Mouse (Mus musculus) urinary bladder, postnatal 4 days (tissue): ENCODE results near the gene Pilra.
"Not testable (repeated sequence)": the region's sequence is repeated elsewhere in the genome, so short reads cannot be mapped to it uniquely, and the experiment has no call there.

ENCODE experiments used
- DNase-seq, 2 experiments: peaks; one replicate each; pipeline ENCODE4 v3.0.0; 2021 to 2022; ENCODE audit warnings: low spot score in 2 of 2

Gene Pilra

GRCm38 (mm10) chr5:137835966-137836520 is at the start of gene Pilra:
Gene Pilra, minus strand, starts transcription at chr5:137836281.
- DNase-seq = not testable (repeated sequence)

- DNase-seq = no peak
Measured at GRCm38 (mm10) chr5:137883345-137883744, 47.3 kb upstream of the Pilra start.

- no peak for DNase-seq
Measured at GRCm38 (mm10) chr5:137882922-137883321, 46.8 kb upstream of the Pilra start.

GRCm38 (mm10) chr5:137877860-137878259 is 41.8 kb upstream of the Pilra start:
- no peak for DNase-seq

- DNase-seq = no peak
Measured at GRCm38 (mm10) chr5:137875054-137875453, 39.0 kb upstream of the Pilra start.

- not testable (repeated sequence) for DNase-seq
Measured at GRCm38 (mm10) chr5:137872381-137872702, 36.3 kb upstream of the Pilra start.

GRCm38 (mm10) chr5:137871644-137872380 is 35.7 kb upstream of the Pilra start, which contains the start of gene Pilrb2:
Gene Pilrb2, minus strand, starts transcription at chr5:137871815.
- not testable (repeated sequence) for DNase-seq

- DNase-seq = not testable (repeated sequence)
Measured at GRCm38 (mm10) chr5:137868600-137868999, 32.5 kb upstream of the Pilra start.

GRCm38 (mm10) chr5:137864008-137864407 is 27.9 kb upstream of the Pilra start:
- not testable (repeated sequence) for DNase-seq

- not testable (repeated sequence) for DNase-seq
Measured at GRCm38 (mm10) chr5:137857960-137858710, 22.1 kb upstream of the Pilra start, which contains the start of gene Pilrb1. Gene Pilrb1, minus strand, starts transcription at chr5:137858106.

- not testable (repeated sequence) for DNase-seq
Measured at GRCm38 (mm10) chr5:137856870-137857269, 20.8 kb upstream of the Pilra start.

- peak in 1 of 2 experiments; percentile 11 for DNase-seq
Measured at GRCm38 (mm10) chr5:137854907-137855306, 18.8 kb upstream of the Pilra start.

GRCm38 (mm10) chr5:137850313-137850712 is 14.2 kb upstream of the Pilra start:
- not testable (repeated sequence) for DNase-seq

GRCm38 (mm10) chr5:137837110-137837509 is 1.0 kb upstream of the Pilra start:
- DNase-seq = not testable (repeated sequence)

GRCm38 (mm10) chr5:137836611-137837010 is 530 bp upstream of the Pilra start:
- no peak for DNase-seq

GRCm38 (mm10) chr5:137833500-137833899 is 2.6 kb downstream of the Pilra start:
- DNase-seq = no peak

GRCm38 (mm10) chr5:137831506-137831905 is 4.6 kb downstream of the Pilra start:
- no peak for DNase-seq

GRCm38 (mm10) chr5:137831106-137831505 is 5.0 kb downstream of the Pilra start:
- no peak for DNase-seq

- no peak for DNase-seq
Measured at GRCm38 (mm10) chr5:137830238-137830637, 5.8 kb downstream of the Pilra start.

- peak in 1 of 2 experiments; percentile 14 for DNase-seq
Measured at GRCm38 (mm10) chr5:137828694-137829093, 7.4 kb downstream of the Pilra start.

GRCm38 (mm10) chr5:137826421-137826820 is 9.7 kb downstream of the Pilra start:
- peak in 1 of 2 experiments; percentile 9 for DNase-seq

GRCm38 (mm10) chr5:137825971-137826370 is 10.1 kb downstream of the Pilra start:
- no peak for DNase-seq
